In the genomic region with DNA sequence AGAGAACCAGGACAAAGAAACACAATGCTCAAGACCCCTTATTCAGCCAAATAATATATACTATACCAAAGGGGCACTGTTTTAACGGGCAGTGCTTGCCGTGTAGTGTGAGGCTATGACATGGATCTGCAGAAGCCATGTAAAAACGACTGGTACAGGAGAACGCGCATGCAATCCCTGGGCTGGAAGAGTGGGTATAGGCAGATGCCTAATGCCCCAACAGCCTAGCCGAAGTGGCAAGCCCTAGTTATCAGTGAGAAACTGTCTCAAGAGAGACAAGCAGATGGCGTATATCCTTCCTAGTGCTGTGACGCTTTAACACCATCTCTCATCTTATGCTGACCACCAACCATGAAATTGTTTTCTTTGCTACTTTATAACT, we compare ENCODE assay signal across 23 mouse cellular contexts.
DNase-seq lines count a peak whose midpoint lies in the region; ATAC-seq and TF ChIP-seq lines count a peak whose summit lies in the region.
"Had no signal": no experiment of that assay in that cellular context is flagged by ENCODE, and none has a peak within 500 bp of the region (broad histone marks: within the 10 kb centered on the region; RNA-seq: fewer than 3 reads in every experiment).

No protein-coding gene starts in this region.

- 0 out of 2 replicates have a peak, but pooled peaks have one; percentile 32 for ATAC-seq in forebrain, embryonic 15.5 days (replicated peaks)
- no peak for ATAC-seq in forebrain, embryonic 11.5 days (replicated peaks; ENCODE audit: low FRiP score)
- ATAC-seq in kidney, embryonic 16.5 days (ENCODE audit: low FRiP score, low TSS enrichment), result peak; percentile 49; the same call in 1 of the 2 replicates
- ATAC-seq in midbrain, embryonic 11.5 days (ENCODE audit: low FRiP score), result no peak
- ATAC-seq in CD4-positive, CD25-positive, alpha-beta regulatory T cell, adult 4 months, result no peak
- ATAC-seq: hindbrain, postnatal 0 days had no signal

- H3K4me2 ChIP-seq in forebrain, embryonic 15.5 days (replicated peaks), result no peak overlapping the region
- H3K4me2 ChIP-seq in forebrain, embryonic 11.5 days (ENCODE audit: low read depth, low read length, severe bottlenecking), result no peak overlapping the region
- no peak overlapping the region for H3K4me2 ChIP-seq in kidney, embryonic 16.5 days (replicated peaks; ENCODE audit: low read depth, low read length)
- H3K4me2 ChIP-seq in midbrain, embryonic 11.5 days, result no peak overlapping the region
- H3K4me2 ChIP-seq in myocyte (ENCODE audit: low read depth), result peak overlapping the region; percentile 71
- H3K4me2 ChIP-seq: heart, embryonic 12.5 days; intestine, embryonic 15.5 days; liver, embryonic 11.5 days had no signal

- no peak for DNase-seq in forebrain, embryonic 11.5 days (ENCODE audit: low spot score)
- no peak for DNase-seq in kidney, postnatal 25 days
- DNase-seq in midbrain, embryonic 11.5 days (ENCODE audit: low spot score, missing footprints), result peak; percentile 69
- DNase-seq in midbrain, embryonic 10.5 days (ENCODE audit: low spot score), result no peak
- DNase-seq: adrenal gland, postnatal 14 days; cerebellum, adult 11 months; cerebellum, postnatal 10 days; heart, adult 2 months; kidney, adult 9 months; layer of hippocampus, adult 9-11 months; lung, postnatal 14 days; thymus, adult 2 months; thymus, postnatal 36 days had no signal

- H3K4me3 ChIP-seq in forebrain, embryonic 15.5 days, result no peak overlapping the region
- no peak overlapping the region for H3K4me3 ChIP-seq in forebrain, embryonic 11.5 days (ENCODE audit: low read depth, low read length)
- H3K4me3 ChIP-seq in kidney, embryonic 16.5 days (ENCODE audit: low read length), result no peak overlapping the region
- no peak overlapping the region for H3K4me3 ChIP-seq in midbrain, embryonic 11.5 days (ENCODE audit: low read depth, low read length)
- no peak overlapping the region for H3K4me3 ChIP-seq in midbrain, embryonic 10.5 days
- H3K4me3 ChIP-seq in myocyte, result no peak overlapping the region
- H3K4me3 ChIP-seq: heart, adult 2 months; heart, embryonic 12.5 days; hindbrain, embryonic 10.5 days; intestine, embryonic 15.5 days had no signal

- no peak for TF ChIP-seq POLR2A in myocyte (IDR thresholded peaks at IDR 0.05; ENCODE audit: insufficient read length, low read depth)

- H3K9ac ChIP-seq in forebrain, embryonic 15.5 days (replicated peaks), result no peak overlapping the region
- H3K9ac ChIP-seq in forebrain, embryonic 11.5 days (ENCODE audit: low read length), result no peak overlapping the region
- H3K9ac ChIP-seq in kidney, embryonic 16.5 days (replicated peaks; ENCODE audit: low read length), result no peak overlapping the region
- no peak overlapping the region for H3K9ac ChIP-seq in midbrain, embryonic 11.5 days (ENCODE audit: low read length)
- H3K9ac ChIP-seq: heart, embryonic 12.5 days; intestine, embryonic 15.5 days had no signal

- H3K27me3 ChIP-seq in forebrain, embryonic 15.5 days, result no peaks in the 10 kb centered on the region
- H3K27me3 ChIP-seq in forebrain, embryonic 11.5 days (ENCODE audit: control insufficient read depth, insufficient read depth, low read length), result no peaks in the 10 kb centered on the region
- no peaks in the 10 kb centered on the region for H3K27me3 ChIP-seq in kidney, embryonic 16.5 days (ENCODE audit: insufficient read depth, low read length)
- H3K27me3 ChIP-seq in midbrain, embryonic 11.5 days (ENCODE audit: control insufficient read depth, insufficient read depth, low read length), result no peaks in the 10 kb centered on the region
- no peaks in the 10 kb centered on the region for H3K27me3 ChIP-seq in midbrain, embryonic 10.5 days (ENCODE audit: low read depth, poor library complexity, severe bottlenecking)
- no peaks in the 10 kb centered on the region for H3K27me3 ChIP-seq in myocyte (ENCODE audit: control insufficient read depth, insufficient read depth, insufficient read length)
- H3K27me3 ChIP-seq: intestine, embryonic 15.5 days had no signal

- H3K4me1 ChIP-seq in forebrain, embryonic 15.5 days, result no peaks in the 10 kb centered on the region
- no peaks in the 10 kb centered on the region for H3K4me1 ChIP-seq in forebrain, embryonic 11.5 days (replicated peaks; ENCODE audit: control insufficient read depth, insufficient read depth, low read length)
- H3K4me1 ChIP-seq in kidney, embryonic 16.5 days (ENCODE audit: insufficient read depth, low read length), result no peaks in the 10 kb centered on the region
- H3K4me1 ChIP-seq in midbrain, embryonic 11.5 days (ENCODE audit: control insufficient read depth, insufficient read depth, low read length), result no peaks in the 10 kb centered on the region
- H3K4me1 ChIP-seq in midbrain, embryonic 10.5 days, result peaks cover 3% of the 10 kb centered on the region; the same call in 1 of the 2 replicates
- H3K4me1 ChIP-seq: heart, embryonic 12.5 days; intestine, embryonic 15.5 days had no signal

- no peaks in the 10 kb centered on the region for H3K36me3 ChIP-seq in forebrain, embryonic 15.5 days
- H3K36me3 ChIP-seq in forebrain, embryonic 11.5 days (ENCODE audit: control insufficient read depth, insufficient read depth, low read length), result no peaks in the 10 kb centered on the region
- H3K36me3 ChIP-seq in kidney, embryonic 16.5 days (ENCODE audit: insufficient read depth, low read length), result no peaks in the 10 kb centered on the region
- H3K36me3 ChIP-seq in midbrain, embryonic 11.5 days (ENCODE audit: control insufficient read depth, insufficient read depth, low read length), result no peaks in the 10 kb centered on the region
- H3K36me3 ChIP-seq in midbrain, embryonic 10.5 days, result no peaks in the 10 kb centered on the region
- H3K36me3 ChIP-seq in myocyte (ENCODE audit: control insufficient read depth, insufficient read depth), result no peaks in the 10 kb centered on the region
- H3K36me3 ChIP-seq: heart, embryonic 12.5 days; hindbrain, embryonic 10.5 days; intestine, embryonic 15.5 days had no signal

- H3K27ac ChIP-seq in forebrain, embryonic 15.5 days (replicated peaks), result no peak overlapping the region
- H3K27ac ChIP-seq in forebrain, embryonic 11.5 days (ENCODE audit: low read depth, low read length), result no peak overlapping the region
- H3K27ac ChIP-seq in kidney, embryonic 16.5 days (ENCODE audit: low read length), result no peak overlapping the region
- H3K27ac ChIP-seq in midbrain, embryonic 11.5 days (ENCODE audit: low read depth, low read length), result no peak overlapping the region
- no peak overlapping the region for H3K27ac ChIP-seq in midbrain, embryonic 10.5 days (replicated peaks)
- H3K27ac ChIP-seq: gastrocnemius, adult 2 months; heart, adult 2 months; hindbrain, embryonic 10.5 days; hindbrain, postnatal 0 days; intestine, embryonic 15.5 days had no signal

- H3ac ChIP-seq in myocyte (ENCODE audit: control insufficient read depth, insufficient read length), result no peak overlapping the region

- no peaks in the 10 kb centered on the region for H3K79me2 ChIP-seq in myocyte (ENCODE audit: control insufficient read depth, insufficient read depth)

- WGBS in forebrain, embryonic 15.5 days, result 88% methylated on average over 8 of the region's 8 CpGs
- 89% methylated on average over 8 of the region's 8 CpGs for WGBS in forebrain, embryonic 11.5 days
- WGBS in kidney, embryonic 16.5 days, result 73% methylated on average over 8 of the region's 8 CpGs
- 89% methylated on average over 8 of the region's 8 CpGs for WGBS in midbrain, embryonic 11.5 days
- 91% methylated on average over 8 of the region's 8 CpGs for WGBS in midbrain, embryonic 10.5 days

- H3K9me3 ChIP-seq in forebrain, embryonic 15.5 days, result no peaks in the 10 kb centered on the region
- H3K9me3 ChIP-seq in forebrain, embryonic 11.5 days (ENCODE audit: control insufficient read depth, low read length), result no peaks in the 10 kb centered on the region
- H3K9me3 ChIP-seq in kidney, embryonic 16.5 days (ENCODE audit: low read length), result no peaks in the 10 kb centered on the region
- H3K9me3 ChIP-seq in midbrain, embryonic 11.5 days (ENCODE audit: control insufficient read depth, low read length), result no peaks in the 10 kb centered on the region
- no peaks in the 10 kb centered on the region for H3K9me3 ChIP-seq in midbrain, embryonic 10.5 days (replicated peaks)
- H3K9me3 ChIP-seq: heart, embryonic 12.5 days; hindbrain, embryonic 10.5 days; intestine, embryonic 15.5 days had no signal

TF ChIP-seq in myocyte, 11 proteins besides CTCF, POLR2A, EP300 and RAD21:
- TF ChIP-seq USF1 (IDR thresholded peaks at IDR 0.05; ENCODE audit: low read depth), result no peak
- no peak for TF ChIP-seq TCF12 (IDR thresholded peaks at IDR 0.05; ENCODE audit: insufficient read depth, poor library complexity, severe bottlenecking)
- no peak for TF ChIP-seq E2F4 (IDR thresholded peaks at IDR 0.05; ENCODE audit: insufficient read depth)
- TF ChIP-seq REST (IDR thresholded peaks at IDR 0.05; ENCODE audit: insufficient read depth, insufficient read length), result no peak
- no peak for TF ChIP-seq MYOG (IDR thresholded peaks at IDR 0.05; ENCODE audit: control insufficient read depth in 1 of 3, insufficient read depth in 1 of 3, insufficient read length in 2 of 3, low read depth in 2 of 3)
- TF ChIP-seq CEBPB (IDR thresholded peaks at IDR 0.05; ENCODE audit: insufficient read depth, poor library complexity, severe bottlenecking), result no peak
- no peak for TF ChIP-seq MAX (IDR thresholded peaks at IDR 0.05; ENCODE audit: low read depth)
- no peak for TF ChIP-seq SRF (IDR thresholded peaks at IDR 0.05; ENCODE audit: control insufficient read depth, insufficient read length, low read depth)
- TF ChIP-seq MYOD1 (IDR thresholded peaks at IDR 0.05; ENCODE audit: control insufficient read depth in 1 of 3, insufficient read length in 2 of 3, low read depth in 2 of 3), result no peak
- no peak for TF ChIP-seq POLR2AphosphoS2 (IDR thresholded peaks at IDR 0.05; ENCODE audit: insufficient read length, low read depth)
- TF ChIP-seq TCF3 (IDR thresholded peaks at IDR 0.05; ENCODE audit: insufficient read length, low read depth), result no peak

Comparison
In these comparisons a context has a peak if more than half of its experiments do, and no peak if none do; other contexts are left out.
1. ATAC-seq: peak in forebrain, embryonic 15.5 days (single experiment) and kidney, embryonic 16.5 days (single experiment); none in forebrain, embryonic 11.5 days (single experiment), midbrain, embryonic 11.5 days (single experiment) and CD4-positive, CD25-positive, alpha-beta regulatory T cell, adult 4 months (single experiment).